Mouse (Mus musculus) urinary bladder, postnatal 10 days (tissue): Measurements from ENCODE around the gene Zmynd15.
"Not testable (repeated sequence)": the region's sequence is repeated elsewhere in the genome, so short reads cannot be mapped to it uniquely, and the experiment has no call there.

ENCODE experiments used
- DNase-seq: peaks from one replicate; pipeline ENCODE4 v3.0.0; 2022; ENCODE audit warnings: low spot score

Zmynd15 gene

GRCm38 (mm10) chr11:70458688-70459600, at the start of gene Zmynd15:
Gene Zmynd15 (plus strand): TSS chr11:70459433.
- no peak for DNase-seq

GRCm38 (mm10) chr11:70409594-70410296, 49.5 kb upstream of the Zmynd15 start, which contains the start of gene Pelp1:
Gene Pelp1 (minus strand): TSS chr11:70410031.
- peak; percentile 62 for DNase-seq

- DNase-seq = no peak
Observed at GRCm38 (mm10) chr11:70410297-70410643, 49.0 kb upstream of the Zmynd15 start.

GRCm38 (mm10) chr11:70412591-70412990, 46.6 kb upstream of the Zmynd15 start:
- no peak for DNase-seq

- no peak for DNase-seq
Observed at GRCm38 (mm10) chr11:70413961-70414360, 45.3 kb upstream of the Zmynd15 start.

- no peak for DNase-seq
Observed at GRCm38 (mm10) chr11:70418199-70418598, 41.0 kb upstream of the Zmynd15 start.

GRCm38 (mm10) chr11:70419486-70419885, 39.7 kb upstream of the Zmynd15 start:
- DNase-seq = no peak

GRCm38 (mm10) chr11:70426598-70426997, 32.6 kb upstream of the Zmynd15 start:
- DNase-seq = not testable (repeated sequence)

- no peak for DNase-seq
Observed at GRCm38 (mm10) chr11:70431574-70431973, 27.7 kb upstream of the Zmynd15 start.

GRCm38 (mm10) chr11:70432048-70432894, 27.0 kb upstream of the Zmynd15 start, which contains the start of gene Arrb2:
Gene Arrb2 (plus strand): TSS chr11:70432635.
- peak; percentile 95 for DNase-seq

- no peak for DNase-seq
Observed at GRCm38 (mm10) chr11:70432895-70433568, 26.2 kb upstream of the Zmynd15 start.

GRCm38 (mm10) chr11:70433569-70433943, 25.7 kb upstream of the Zmynd15 start:
- DNase-seq = no peak

GRCm38 (mm10) chr11:70433951-70434350, 25.3 kb upstream of the Zmynd15 start:
- no peak for DNase-seq

- no peak for DNase-seq
Observed at GRCm38 (mm10) chr11:70435476-70435875, 23.8 kb upstream of the Zmynd15 start.

- DNase-seq = no peak
Observed at GRCm38 (mm10) chr11:70437426-70437825, 21.8 kb upstream of the Zmynd15 start.

- DNase-seq = no peak
Observed at GRCm38 (mm10) chr11:70438728-70439374, 20.4 kb upstream of the Zmynd15 start.

GRCm38 (mm10) chr11:70440637-70441036, 18.6 kb upstream of the Zmynd15 start:
- no peak for DNase-seq

GRCm38 (mm10) chr11:70441882-70442281, 17.4 kb upstream of the Zmynd15 start:
- DNase-seq = no peak

- DNase-seq = no peak
Observed at GRCm38 (mm10) chr11:70443964-70444363, 15.3 kb upstream of the Zmynd15 start.

GRCm38 (mm10) chr11:70444667-70445066, 14.6 kb upstream of the Zmynd15 start:
- DNase-seq = no peak

GRCm38 (mm10) chr11:70446756-70447155, 12.5 kb upstream of the Zmynd15 start:
- DNase-seq = no peak
